11 mouse cellular contexts compared by ENCODE assay signal in genomic region chr7:51979271-51979670, GRCm38 (mm10). TPM values are rescaled to one million over a fixed set of nuclear protein-coding genes. Genes with fewer than 3 reads are reported as not detected.
DNase-seq lines count a peak whose midpoint lies in the region; ATAC-seq and TF ChIP-seq lines count a peak whose summit lies in the region.
"Had no signal": no experiment of that assay in that cellular context is flagged by ENCODE, and none has a peak within 500 bp of the region (broad histone marks: within the 10 kb centered on the region; RNA-seq: fewer than 3 reads in every experiment).

No protein-coding gene starts in this region.

- peak; percentile 72 for TF ChIP-seq CTCF in left cerebral cortex, adult 2 months (IDR thresholded peaks at IDR 0.05)

- no peaks in the 10 kb centered on the region for H3K9me3 ChIP-seq in forebrain, embryonic 10.5 days
- H3K9me3 ChIP-seq: embryonic facial prominence, embryonic 13.5 days; hindbrain, embryonic 15.5 days; liver, embryonic 13.5 days had no signal

- H3K4me1 ChIP-seq in forebrain, embryonic 10.5 days: peaks cover 8% of the 10 kb centered on the region

- no peaks in the 10 kb centered on the region for H3K36me3 ChIP-seq in forebrain, embryonic 10.5 days (replicated peaks)
- H3K36me3 ChIP-seq: embryonic facial prominence, embryonic 13.5 days; hindbrain, embryonic 15.5 days; liver, embryonic 13.5 days had no signal

- ATAC-seq in cerebellum, adult (ENCODE audit: insufficient number of reproducible peaks, low FRiP score, low TSS enrichment): no peak

- no peaks in the 10 kb centered on the region for H3K27me3 ChIP-seq in forebrain, embryonic 10.5 days (ENCODE audit: poor library complexity, severe bottlenecking)
- H3K27me3 ChIP-seq: embryonic facial prominence, embryonic 13.5 days; hindbrain, embryonic 15.5 days; liver, embryonic 13.5 days had no signal

- peak; percentile 47 to 55 for DNase-seq in cerebellum, postnatal 10 days
- no peak for DNase-seq in left cerebral cortex, adult 2 months (ENCODE audit: extremely low spot score in 1 of 2, low spot score in 2 of 2)
- no peak for DNase-seq in left cerebral cortex, adult 18-20 months (ENCODE audit: low spot score in 2 of 2)
- peak; percentile 47 for DNase-seq in NIH3T3 (ENCODE audit: low read depth)
- peak; percentile 11 for DNase-seq in lung, postnatal 36 days
- no peak for DNase-seq in gastrocnemius, postnatal 14 days
- DNase-seq in forebrain, embryonic 10.5 days (ENCODE audit: extremely low spot score, low spot score): no peak
- DNase-seq: liver, embryonic 13.5 days had no signal

- no peak overlapping the region for H3K27ac ChIP-seq in left cerebral cortex, adult 2 months
- no peak overlapping the region for H3K27ac ChIP-seq in forebrain, embryonic 10.5 days
- H3K27ac ChIP-seq: embryonic facial prominence, embryonic 13.5 days; hindbrain, embryonic 15.5 days; liver, embryonic 13.5 days had no signal

- intact Hi-C loops in left cerebral cortex, adult 2 months (cut with DNase I): loop anchor here (2.0 to 5.0 kb wide), 2 partner anchors 117 to 360 kb away; partner anchors contain the start of genes Fancf and Gas2
- intact Hi-C loops in gastrocnemius, postnatal 14 days (cut with DNase I; ENCODE audit: low total_unique reads): no loop called here

- H3K4me3 ChIP-seq in left cerebral cortex, adult 2 months: no peak overlapping the region
- H3K4me3 ChIP-seq in forebrain, embryonic 10.5 days: no peak overlapping the region
- H3K4me3 ChIP-seq: embryonic facial prominence, embryonic 13.5 days; hindbrain, embryonic 15.5 days; liver, embryonic 13.5 days had no signal

- WGBS in forebrain, embryonic 10.5 days: 42% methylated on average over 5 of the region's 5 CpGs

RNA-seq across cellular contexts. Expression of gene Svip, which starts 26.5 kb away (rescaled TPM):
- total RNA-seq in left cerebral cortex, adult 2 months (2021): 10 to 100 TPM; 32.0 to 35.1 TPM
- total RNA-seq in left cerebral cortex, adult 18-20 months (2021): 10 to 100 TPM; 35.4 to 39.7 TPM
- total RNA-seq in gastrocnemius, postnatal 14 days (2021): 1 to 10 TPM; 6.4 to 9.7 TPM
- polyA plus RNA-seq in forebrain, embryonic 10.5 days (2016; fragmentation: Nextera tagmentation; extraction: Ambion mirVana): 9.2 and 9.9 TPM in 2 replicates

RNA-seq across cellular contexts. Expression of gene 1700015G11Rik, which starts 36.3 kb away (rescaled TPM):
- not detected for total RNA-seq in left cerebral cortex, adult 2 months (2021)
- not detected for total RNA-seq in left cerebral cortex, adult 18-20 months (2021)
- total RNA-seq in gastrocnemius, postnatal 14 days (2021): not detected
- not detected in 2 replicates for polyA plus RNA-seq in forebrain, embryonic 10.5 days (2016; fragmentation: Nextera tagmentation; extraction: Ambion mirVana)
- polyA plus RNA-seq: embryonic facial prominence, embryonic 13.5 days; hindbrain, embryonic 15.5 days; liver, embryonic 13.5 days had no signal

Comparison
In these comparisons a context has a peak if more than half of its experiments do, and no peak if none do; other contexts are left out.
1. DNase-seq: peak in cerebellum, postnatal 10 days (2 of 2), NIH3T3 (single experiment) and lung, postnatal 36 days (single experiment); none in left cerebral cortex, adult 2 months (0 of 2), left cerebral cortex, adult 18-20 months (0 of 2), gastrocnemius, postnatal 14 days (single experiment) and forebrain, embryonic 10.5 days (single experiment).